Mouse (Mus musculus): ENCODE results near the gene Fxr1.

- no peak for TF ChIP-seq CTCF (IDR thresholded peaks at IDR 0.05; ENCODE audit: insufficient read depth, low read depth, low read length)
- no peak for TF ChIP-seq POLR2A (IDR thresholded peaks at IDR 0.05; ENCODE audit: insufficient read depth, low read depth, low read length)
Measured at GRCm38 (mm10) chr3:33982746-33983145, 37.0 kb upstream of the Fxr1 start.
